Comparison of ENCODE assay signal across 16 mouse cellular contexts in the genomic region with DNA sequence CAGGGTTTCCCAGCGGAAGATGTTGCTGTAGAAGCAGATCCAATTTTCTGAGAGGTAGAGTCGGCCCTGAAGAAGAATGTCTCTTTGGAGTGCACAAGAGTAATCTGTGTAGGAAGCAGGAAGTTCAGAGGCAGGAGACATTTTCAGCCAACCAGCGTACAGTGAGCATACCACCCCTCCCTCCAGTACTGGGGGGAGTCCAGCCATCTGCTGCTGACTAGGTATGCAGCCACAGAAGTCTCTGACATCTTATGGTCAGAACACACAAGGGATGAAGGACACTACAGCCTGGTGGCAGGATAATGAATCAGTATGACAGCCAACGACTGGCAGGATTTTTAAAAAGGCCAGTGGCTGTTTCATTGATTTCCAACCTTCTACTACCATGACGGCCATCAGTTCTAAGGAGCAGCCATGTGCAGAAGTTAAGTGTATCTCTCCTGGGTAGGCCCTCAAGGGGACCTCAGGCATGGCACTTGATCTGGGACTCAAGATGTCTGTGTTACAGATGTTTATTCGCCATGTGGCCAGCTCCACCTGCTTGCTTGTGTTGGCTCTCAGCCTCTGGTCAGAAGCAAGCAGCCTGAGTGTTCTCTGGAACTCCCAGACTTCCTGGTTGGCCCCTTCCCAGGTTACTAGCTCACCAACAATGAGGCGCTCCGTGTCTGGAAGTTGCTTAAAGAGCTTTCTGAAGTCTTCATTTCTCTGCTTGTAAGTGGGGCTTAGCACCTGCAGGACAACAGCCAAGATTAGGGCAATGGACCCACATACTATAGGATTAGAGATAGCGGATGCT. TPM values are rescaled to one million over a fixed set of nuclear protein-coding genes. Genes with fewer than 3 reads are reported as not detected.
A peak's percentile ranks its signal among the peaks of the same experiment; 100 is the strongest.
DNase-seq lines count a peak whose midpoint lies in the region; ATAC-seq lines count a peak whose summit lies in the region.
"Had no signal": no experiment of that assay in that cellular context is flagged by ENCODE, and none has a peak within 500 bp of the region (broad histone marks: within the 10 kb centered on the region; RNA-seq: fewer than 3 reads in every experiment).

No protein-coding gene starts in this region.

- H3K27me3 ChIP-seq in intestine, embryonic 16.5 days (replicated peaks; ENCODE audit: control insufficient read depth, insufficient read depth, low read length) = no peaks in the 10 kb centered on the region
- H3K27me3 ChIP-seq: forebrain, embryonic 15.5 days; midbrain, embryonic 15.5 days had no signal

- ATAC-seq in cerebellum, adult (ENCODE audit: insufficient number of reproducible peaks, low FRiP score, low TSS enrichment) = 0 out of 2 replicates have a peak, but pooled peaks have one; percentile 46
- no peak for ATAC-seq in intestine, embryonic 16.5 days
- ATAC-seq: forebrain, embryonic 15.5 days; hindbrain, postnatal 0 days; midbrain, embryonic 15.5 days had no signal

- H3K4me1 ChIP-seq in intestine, embryonic 16.5 days (ENCODE audit: control insufficient read depth, insufficient read depth, low read length) = peaks cover 18% of the 10 kb centered on the region
- H3K4me1 ChIP-seq: forebrain, embryonic 15.5 days; midbrain, embryonic 15.5 days had no signal

- DNase-seq in cerebellum, adult 8-10 months = no peak
- DNase-seq in kidney, postnatal 14 days = peak; percentile 40
- DNase-seq in kidney, adult 8-10 months = no peak
- peak; percentile 68 for DNase-seq in heart, adult 8-10 months (ENCODE audit: low spot score)
- peak; percentile 58 for DNase-seq in lung, postnatal 14 days
- no peak for DNase-seq in spleen, postnatal 36 days (ENCODE audit: low spot score in 2 of 2)
- DNase-seq: right cerebral cortex, postnatal 14 days; thymus, postnatal 14 days had no signal

- H3K9ac ChIP-seq in intestine, embryonic 16.5 days (ENCODE audit: low read depth, low read length) = no peak overlapping the region
- H3K9ac ChIP-seq: forebrain, embryonic 15.5 days; midbrain, embryonic 15.5 days had no signal

- no peaks in the 10 kb centered on the region for H3K9me3 ChIP-seq in intestine, embryonic 16.5 days (ENCODE audit: control insufficient read depth, low read length)
- H3K9me3 ChIP-seq: forebrain, embryonic 15.5 days; midbrain, embryonic 15.5 days had no signal

- no peak overlapping the region for H3K4me2 ChIP-seq in intestine, embryonic 16.5 days (ENCODE audit: low read depth, low read length)
- H3K4me2 ChIP-seq: forebrain, embryonic 15.5 days; midbrain, embryonic 15.5 days had no signal

- 82% methylated on average over 9 of the region's 9 CpGs for WGBS in intestine, embryonic 16.5 days

- no peak overlapping the region for H3K4me3 ChIP-seq in intestine, embryonic 16.5 days (ENCODE audit: low read length)
- H3K4me3 ChIP-seq: forebrain, embryonic 15.5 days; midbrain, embryonic 15.5 days had no signal

- H3K27ac ChIP-seq in intestine, embryonic 16.5 days (ENCODE audit: low read length) = no peak overlapping the region
- H3K27ac ChIP-seq: forebrain, embryonic 15.5 days; hindbrain, postnatal 0 days; macrophage; midbrain, embryonic 15.5 days had no signal

- H3K36me3 ChIP-seq in intestine, embryonic 16.5 days (ENCODE audit: control insufficient read depth, insufficient read depth, low read length) = no peaks in the 10 kb centered on the region

RNA-seq across cellular contexts. Expression of gene Scn3b, which starts 48.0 kb away (rescaled TPM):
- total RNA-seq in heart, adult 8-10 months (2022) = 1 to 10 TPM in 1 of 4 experiments, under 1 TPM in 3; 0.57 to 1.4 (median 0.74) TPM
- 4.0 and 4.4 TPM in 2 replicates for polyA plus RNA-seq in intestine, embryonic 16.5 days (2015; fragmentation: Nextera tagmentation; extraction: Ambion mirVana)
- total RNA-seq: granulocyte monocyte progenitor cell, adult 5-6 weeks had no signal
- polyA plus RNA-seq: liver, adult 2 months had no signal

Comparison
In these comparisons a context has a peak if more than half of its experiments do, and no peak if none do; other contexts are left out.
1. DNase-seq: peak in kidney, postnatal 14 days (single experiment), heart, adult 8-10 months (single experiment) and lung, postnatal 14 days (single experiment); none in cerebellum, adult 8-10 months (single experiment), kidney, adult 8-10 months (0 of 2) and spleen, postnatal 36 days (0 of 2).